Mouse (Mus musculus) cortical plate, adult 2 months (tissue): ENCODE data around the gene Nanp.

ENCODE experiments used
- CTCF ChIP-seq: fragments of 200-500 bp; IDR thresholded peaks from 2 replicates; pipeline ENCODE4 v1.5.1; 2011; ENCODE audit warnings: mild to moderate bottlenecking, control low read depth, low read length; ENCODE audit not compliant: insufficient read depth; ENCODE audit errors: extremely low read depth
- POLR2A ChIP-seq: fragments of 200-500 bp; IDR thresholded peaks from 2 replicates; pipeline ENCODE4 v1.6.1; 2011; ENCODE audit warnings: mild to moderate bottlenecking, low read length, control low read depth; ENCODE audit not compliant: insufficient read depth; ENCODE audit errors: extremely low read depth

DNA sequence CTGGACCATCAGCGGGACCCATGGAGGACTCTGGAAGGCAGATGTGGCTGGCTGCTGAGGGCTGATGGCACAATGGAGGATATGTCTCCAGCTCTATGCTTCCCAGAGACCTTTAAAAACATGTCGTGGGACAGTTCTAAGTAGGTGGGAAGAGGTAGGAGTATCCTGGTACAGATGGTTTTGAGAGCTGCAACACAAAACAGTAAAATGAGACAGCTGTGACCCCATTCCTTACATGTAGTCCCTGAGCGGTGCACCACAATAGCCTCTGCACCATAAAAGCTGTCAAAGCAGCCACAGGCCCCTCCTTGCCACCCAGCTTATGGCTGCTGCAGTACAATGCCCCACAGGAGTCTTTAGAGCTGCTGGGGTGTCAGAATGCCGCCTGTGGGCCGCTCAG lies 41.6 kb downstream of the Nanp start:
- TF ChIP-seq CTCF (no peak), POLR2A (no peak)
